Mouse (Mus musculus) G1E-ER4 (cell line): ENCODE measurements around the gene Wipf1. TPM values are rescaled to one million over a fixed set of nuclear protein-coding genes. Genes with fewer than 3 reads are reported as not detected.

Experiments
- GATA1 ChIP-seq: IDR thresholded peaks from one replicate; pipeline ENCODE4 v1.8.0; 2012; ENCODE audit warnings: low read length, inconsistent platforms
- polyA plus RNA-seq: library from polyadenylated mRNA; stranded (reverse); fragments of >175 nt; gene quantifications from 2 replicates; pipeline ENCODE4 v1.2.3, GENCODE M21; 2012

Gene Wipf1
- polyA plus RNA-seq, 1 experiment = 0.16 TPM

- no peak for TF ChIP-seq GATA1
Observed at GRCm38 (mm10) chr2:73467071-73467851, 62.3 kb downstream of the Wipf1 start.

GRCm38 (mm10) chr2:73466481-73466880 is 63.1 kb downstream of the Wipf1 start:
- no peak for TF ChIP-seq GATA1

GRCm38 (mm10) chr2:73463431-73464194 is 65.9 kb downstream of the Wipf1 start:
- TF ChIP-seq GATA1 = no peak

DNA sequence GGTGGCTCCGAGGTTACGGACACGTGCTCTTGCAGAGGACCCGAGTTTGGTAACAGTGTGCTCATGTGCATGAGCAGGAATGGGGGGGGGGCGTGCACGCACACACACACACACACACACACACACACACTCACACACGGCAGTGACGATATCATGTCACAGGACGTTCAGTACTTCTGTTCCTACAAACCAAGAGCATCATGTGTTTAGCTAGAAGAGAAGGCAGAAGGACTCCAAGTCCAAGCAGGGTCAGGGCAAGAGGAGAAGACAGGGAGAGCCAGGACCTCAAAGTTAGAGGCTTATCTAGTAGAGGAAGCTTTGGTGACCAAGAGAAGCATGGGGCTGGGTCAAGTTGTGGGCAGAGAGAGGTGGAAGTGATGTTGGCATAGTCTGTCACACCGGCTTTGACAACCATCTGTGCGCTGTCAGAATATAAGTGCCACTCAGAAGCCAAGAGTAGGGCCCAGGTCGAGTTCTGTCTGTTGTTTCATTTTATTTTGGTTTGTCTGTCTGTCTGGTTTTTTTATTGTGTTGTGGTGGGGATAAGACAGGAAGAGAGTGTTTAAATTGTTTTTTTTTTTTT is 66.7 kb downstream of the Wipf1 start:
- no peak for TF ChIP-seq GATA1

DNA sequence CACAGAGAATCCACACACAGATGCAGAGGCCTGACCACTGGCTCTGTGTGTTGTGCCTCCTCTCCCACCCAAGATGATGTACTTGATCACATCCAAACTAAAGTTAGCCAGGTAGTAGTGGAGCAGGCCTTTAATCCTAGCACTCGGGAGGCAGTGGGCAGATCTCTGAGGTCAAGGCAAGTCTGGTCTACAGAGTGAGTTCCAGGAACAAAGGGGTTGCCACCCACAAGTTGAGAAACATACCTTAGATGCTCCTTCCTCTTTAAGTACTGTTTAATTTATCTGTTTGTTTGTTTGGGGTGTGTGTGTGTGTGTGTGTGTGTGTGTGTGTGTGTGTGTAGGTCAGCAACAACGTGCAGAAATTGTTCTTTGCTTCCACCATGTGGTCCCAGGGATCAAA is 67.3 kb downstream of the Wipf1 start:
- TF ChIP-seq GATA1 = no peak

GRCm38 (mm10) chr2:73460168-73460567 is 69.4 kb downstream of the Wipf1 start:
- no peak for TF ChIP-seq GATA1

- TF ChIP-seq GATA1 = no peak
Observed at GRCm38 (mm10) chr2:73459607-73460153, 69.9 kb downstream of the Wipf1 start.

GRCm38 (mm10) chr2:73456886-73457285 is 72.6 kb downstream of the Wipf1 start:
- TF ChIP-seq GATA1 = no peak

DNA sequence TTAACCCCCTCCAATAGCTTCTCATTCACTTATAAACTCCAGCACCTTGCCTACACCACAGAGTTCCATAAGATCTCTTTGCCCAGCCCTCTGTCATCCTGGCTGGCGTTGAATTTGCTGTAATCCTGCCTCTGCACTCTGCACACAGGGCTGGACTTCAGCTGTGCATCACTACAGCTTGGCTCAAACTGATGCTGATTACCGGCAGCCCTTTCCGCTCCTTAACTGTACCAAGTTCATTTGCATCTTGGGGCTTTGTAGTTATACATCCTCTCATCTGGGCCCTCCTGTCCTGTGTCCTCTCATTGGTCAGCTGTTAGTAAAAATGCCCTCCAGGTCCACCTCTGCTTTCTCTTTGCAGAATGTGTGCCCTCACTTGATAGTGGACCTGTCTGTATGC is 73.4 kb downstream of the Wipf1 start:
- no peak for TF ChIP-seq GATA1

GRCm38 (mm10) chr2:73455541-73455940 is 74.0 kb downstream of the Wipf1 start:
- no peak for TF ChIP-seq GATA1

DNA sequence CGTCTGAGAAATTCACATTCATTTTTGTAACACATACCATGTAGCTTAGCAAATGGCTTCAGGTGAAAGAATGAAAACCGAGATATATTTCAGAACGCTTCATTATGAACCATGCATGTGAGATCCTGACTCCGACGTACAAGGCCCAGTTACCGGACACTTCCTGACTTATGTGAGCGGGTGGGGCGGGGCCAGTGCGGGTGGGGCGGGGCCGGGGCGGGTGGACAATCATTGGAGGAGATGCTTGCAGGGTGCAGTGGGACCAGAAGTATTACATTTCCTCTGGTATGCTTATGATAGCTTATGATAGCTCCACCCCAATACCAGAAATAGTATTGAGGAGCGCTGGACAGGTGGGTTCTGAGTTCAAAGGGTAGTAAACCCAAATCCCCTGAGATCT is 74.9 kb downstream of the Wipf1 start:
- no peak for TF ChIP-seq GATA1

- no peak for TF ChIP-seq GATA1
Observed at GRCm38 (mm10) chr2:73454186-73454585, 75.3 kb downstream of the Wipf1 start.

DNA sequence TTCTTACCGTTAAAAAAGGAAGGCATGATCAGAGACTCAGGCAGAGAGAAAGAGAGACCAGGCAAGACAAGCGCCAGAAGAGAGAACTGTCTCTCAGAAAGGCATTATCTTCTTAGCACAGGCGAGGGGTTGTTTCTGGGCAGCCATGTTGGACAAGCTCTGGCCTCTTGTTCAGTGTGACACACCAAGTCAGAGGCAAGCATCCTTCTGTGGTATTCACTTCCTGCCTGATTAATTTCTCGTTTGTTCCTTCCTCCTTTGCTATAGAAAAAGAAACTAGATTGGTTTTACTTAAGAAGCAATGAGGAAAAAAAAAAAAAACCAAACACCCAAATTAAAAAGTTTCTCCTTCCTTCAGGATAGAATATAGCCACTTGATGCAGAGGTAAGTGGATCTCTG is 75.8 kb downstream of the Wipf1 start:
- TF ChIP-seq GATA1 = no peak

DNA sequence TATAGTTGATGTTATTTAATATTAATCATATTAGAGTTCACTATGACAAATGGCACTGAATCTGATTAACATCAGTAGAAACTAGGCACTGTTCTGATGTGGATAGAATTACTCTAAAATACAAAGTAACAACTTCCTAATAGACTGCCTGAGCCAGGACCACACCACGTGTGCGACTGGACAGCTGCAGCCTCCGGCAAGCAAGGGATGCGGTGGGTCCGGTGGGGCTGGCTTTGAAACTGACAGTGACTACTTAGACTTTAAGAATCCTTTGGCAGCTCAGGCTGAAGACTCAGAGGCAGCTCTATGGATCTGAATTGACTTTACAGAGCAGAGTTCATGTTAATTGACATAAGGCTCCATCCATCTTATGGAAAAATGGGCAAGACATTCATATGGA is 76.4 kb downstream of the Wipf1 start:
- no peak for TF ChIP-seq GATA1

DNA sequence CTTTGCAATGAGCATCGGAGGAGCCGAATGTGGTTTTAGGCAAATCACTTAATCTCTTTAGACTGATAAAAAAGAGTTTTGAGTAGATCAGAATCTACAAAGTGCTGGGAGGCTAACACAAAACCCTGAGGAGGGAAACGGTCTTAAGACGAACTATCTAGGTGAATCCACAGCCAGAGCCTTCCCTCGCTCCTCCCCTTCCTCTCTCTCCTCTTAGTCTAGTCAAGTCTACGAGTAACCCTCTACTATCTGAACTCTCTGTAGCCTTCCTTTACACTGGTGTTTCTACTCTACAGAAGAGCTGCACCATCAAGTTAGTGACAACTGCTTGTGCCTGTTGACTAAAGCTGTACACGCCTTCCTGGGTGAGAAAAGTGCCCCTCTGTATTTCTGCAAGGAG is 77.0 kb downstream of the Wipf1 start:
- TF ChIP-seq GATA1 = no peak

DNA sequence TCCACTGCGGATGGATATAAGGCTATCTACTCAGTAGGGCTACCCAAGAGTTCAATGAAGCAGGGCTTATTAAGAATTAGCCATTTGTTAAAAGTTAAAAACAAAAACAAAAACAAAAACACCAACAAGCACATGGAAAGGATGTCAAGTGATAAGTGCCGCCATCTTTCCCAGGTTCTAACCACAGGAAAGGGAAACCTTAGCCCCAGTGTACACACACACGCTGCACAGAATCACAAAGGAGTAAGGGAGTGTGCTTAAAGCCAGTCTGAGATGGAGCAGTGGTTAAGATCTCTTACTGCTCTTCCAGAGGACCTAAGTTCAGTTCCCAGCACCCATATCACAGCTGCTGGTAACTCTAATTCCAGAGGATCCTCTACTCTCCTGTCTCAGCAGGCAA is 78.0 kb downstream of the Wipf1 start:
- TF ChIP-seq GATA1 = no peak
